Mouse (Mus musculus) lung, adult 2 months (tissue): Measurements from ENCODE around the gene Ppargc1a.

Experiments
- CTCF ChIP-seq: fragments of 200-500 bp; IDR thresholded peaks from 2 replicates; pipeline ENCODE4 v1.5.1; 2011; ENCODE audit warnings: mild to moderate bottlenecking, low read length, control low read depth; ENCODE audit not compliant: insufficient read depth
- POLR2A ChIP-seq: fragments of 200-500 bp; IDR thresholded peaks from 2 replicates; pipeline ENCODE4 v1.6.1; 2011; ENCODE audit warnings: low read depth, mild to moderate bottlenecking, control low read depth, low read length, borderline replicate concordance; ENCODE audit errors: extremely low read depth

DNA sequence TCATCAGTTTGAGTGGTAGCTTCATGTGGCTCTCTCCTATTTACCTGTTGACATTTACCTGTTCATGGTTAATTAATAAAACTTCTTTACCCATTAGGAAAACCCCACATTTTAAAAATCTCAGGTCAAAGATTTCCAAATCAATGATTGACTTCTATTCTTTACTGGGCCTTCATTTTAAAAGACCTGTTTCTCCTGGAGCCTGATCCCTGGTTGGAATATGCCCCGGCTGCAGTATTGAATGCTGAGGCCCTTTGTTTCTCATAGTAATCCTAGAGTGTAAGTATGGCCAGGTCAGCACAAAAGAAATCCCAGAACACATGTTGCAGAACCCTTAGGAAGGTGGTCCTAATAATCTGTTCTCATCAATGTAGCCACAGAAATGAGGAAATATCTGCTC, 119.9 kb downstream of the Ppargc1a start:
- TF ChIP-seq CTCF, result no peak
- no peak for TF ChIP-seq POLR2A
